Mouse (Mus musculus) urinary bladder, adult 2 months (tissue): ENCODE measurements around the gene Slc16a6. TPM values are rescaled to one million over a fixed set of nuclear protein-coding genes. Genes with fewer than 3 reads are reported as not detected.

Experiments
- DNase-seq: peaks from one replicate; pipeline ENCODE4 v3.0.0; 2022; ENCODE audit warnings: low spot score
- polyA plus RNA-seq: library from polyadenylated mRNA; depleted of rRNA; stranded (reverse); fragments of >200 nt; gene quantifications from 2 replicates; pipeline ENCODE4 v1.2.3, GENCODE M21; 2012

Gene Slc16a6
- polyA plus RNA-seq, 1 experiment, result 1.2 TPM

DNA sequence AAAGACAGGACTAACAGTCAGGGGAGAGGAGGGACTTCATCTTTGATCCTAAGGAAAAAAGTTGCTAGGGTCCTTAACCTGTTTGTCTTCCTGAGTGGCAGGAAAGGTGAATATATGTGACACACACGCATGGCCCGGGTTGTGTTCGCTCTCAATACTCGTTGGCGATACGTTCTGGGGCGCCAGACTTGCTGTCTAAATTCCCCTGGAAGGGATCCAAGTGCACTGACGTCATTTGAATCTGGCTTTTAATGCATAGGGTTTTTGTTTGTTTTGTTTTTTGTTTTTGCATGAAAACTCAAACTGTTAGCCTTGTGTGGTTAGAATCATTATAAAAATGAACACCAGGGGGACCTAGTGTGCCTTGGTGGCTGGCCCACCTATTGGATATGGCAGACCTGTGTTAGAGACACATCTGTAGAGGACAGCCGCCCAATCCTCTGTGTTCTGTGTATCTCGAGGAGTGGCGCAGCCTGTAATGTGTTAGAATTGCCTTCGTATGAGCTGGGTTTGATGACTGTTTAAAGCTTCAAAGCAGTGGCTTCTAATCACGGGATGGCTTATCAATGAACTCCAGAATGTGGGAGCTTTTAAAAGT is 27.9 kb downstream of the Slc16a6 start:
- no peak for DNase-seq

DNA sequence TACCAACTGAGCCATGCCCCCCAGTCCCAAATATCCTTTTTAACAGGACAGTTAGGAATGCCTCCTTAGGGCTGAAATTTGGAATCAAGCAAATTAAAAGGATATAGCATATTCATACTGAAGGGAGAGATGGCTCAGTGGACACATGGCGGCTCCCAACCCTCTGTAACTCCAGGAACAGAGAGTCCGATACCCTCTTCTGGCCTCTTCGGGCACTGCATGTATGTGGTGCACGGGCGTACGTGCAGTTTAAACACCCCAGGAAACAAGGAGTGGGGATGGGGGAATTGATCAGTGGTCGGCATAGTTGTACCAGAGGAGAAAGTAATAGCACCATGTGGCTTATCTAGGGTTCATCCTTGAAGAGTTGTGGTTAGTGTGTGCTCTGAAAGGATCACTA is 28.8 kb downstream of the Slc16a6 start:
- no peak for DNase-seq

DNA sequence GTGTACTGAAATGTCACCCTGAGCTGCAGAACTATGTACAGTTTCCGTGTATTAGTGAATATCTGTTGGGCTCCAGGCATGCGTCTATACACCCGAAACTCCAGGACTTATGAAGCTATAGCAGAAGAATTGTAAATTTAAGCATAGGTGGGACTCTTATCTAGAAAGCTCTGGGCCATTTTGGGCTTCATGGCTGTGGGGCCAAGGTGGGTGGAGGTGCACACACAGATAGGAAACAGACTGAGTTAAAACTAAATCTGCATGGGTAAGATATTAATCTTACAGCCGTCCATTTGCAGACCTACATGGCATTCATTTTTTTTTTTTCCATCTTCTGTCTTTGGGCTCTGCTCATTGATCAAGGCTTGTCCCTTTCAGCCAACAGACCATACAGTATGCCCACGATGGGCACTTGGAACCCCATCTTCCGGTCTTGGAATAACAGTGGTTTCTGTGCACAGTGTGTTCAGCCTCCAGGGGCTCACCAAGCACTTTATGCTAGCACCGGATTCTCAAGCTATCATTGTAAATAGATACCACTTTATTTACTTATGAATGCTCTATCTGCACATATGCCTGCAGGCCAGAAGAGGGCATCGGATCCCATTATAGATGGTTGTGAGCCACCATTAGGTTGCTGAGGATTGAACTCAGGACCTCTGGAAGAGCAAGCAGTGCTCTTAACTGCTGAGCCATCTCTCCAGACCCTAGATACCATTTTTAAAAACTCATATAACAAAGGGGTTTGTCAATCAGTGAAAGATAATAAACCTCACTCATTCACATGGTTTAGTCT is 29.7 kb downstream of the Slc16a6 start:
- DNase-seq, result no peak

DNA sequence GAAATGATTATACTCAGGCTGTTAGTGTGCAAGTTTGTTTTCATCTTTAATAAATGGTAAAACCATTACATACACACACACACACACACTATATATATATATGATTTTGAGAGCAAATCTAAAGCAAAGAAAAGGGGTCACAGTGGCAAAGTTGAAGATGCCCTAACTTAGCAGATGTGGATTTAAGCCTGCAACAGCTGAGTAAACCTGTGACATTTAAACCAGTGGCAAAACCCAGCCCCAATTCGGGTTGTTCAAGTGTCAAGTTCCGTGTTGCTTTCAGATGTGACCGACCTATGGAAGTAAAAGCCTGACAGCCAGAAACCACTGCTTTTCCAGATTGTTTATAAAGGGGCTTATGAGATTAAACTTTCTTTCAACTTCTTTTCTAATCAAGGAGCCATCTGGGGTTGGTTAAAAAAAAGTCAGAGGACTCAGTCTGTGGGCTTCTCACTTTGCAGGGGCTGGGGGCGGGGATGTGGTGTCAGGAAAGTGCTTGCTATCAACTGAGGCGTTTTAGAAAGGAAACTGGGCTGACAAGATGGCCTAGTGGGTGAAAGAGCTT is 31.1 kb downstream of the Slc16a6 start:
- DNase-seq, result no peak

DNA sequence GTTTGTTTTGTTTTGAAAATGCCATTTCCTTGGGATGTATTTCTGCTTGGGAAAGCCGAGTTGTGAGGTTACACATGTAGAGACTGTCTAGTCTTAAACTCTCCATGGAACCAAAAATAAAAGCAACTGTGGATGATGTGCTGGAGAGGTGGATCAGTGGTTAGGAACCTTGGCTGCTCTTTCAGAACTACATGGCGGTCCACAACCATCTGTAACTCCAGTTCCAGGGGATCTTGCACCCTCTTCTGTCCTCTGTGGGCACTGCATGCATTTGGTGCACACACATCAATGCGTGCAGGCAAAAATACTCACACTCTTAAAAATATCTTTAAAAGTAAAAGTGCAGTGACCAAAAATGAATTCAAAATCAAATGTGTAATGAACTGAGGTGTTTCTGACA is 32.3 kb downstream of the Slc16a6 start:
- no peak for DNase-seq

DNA sequence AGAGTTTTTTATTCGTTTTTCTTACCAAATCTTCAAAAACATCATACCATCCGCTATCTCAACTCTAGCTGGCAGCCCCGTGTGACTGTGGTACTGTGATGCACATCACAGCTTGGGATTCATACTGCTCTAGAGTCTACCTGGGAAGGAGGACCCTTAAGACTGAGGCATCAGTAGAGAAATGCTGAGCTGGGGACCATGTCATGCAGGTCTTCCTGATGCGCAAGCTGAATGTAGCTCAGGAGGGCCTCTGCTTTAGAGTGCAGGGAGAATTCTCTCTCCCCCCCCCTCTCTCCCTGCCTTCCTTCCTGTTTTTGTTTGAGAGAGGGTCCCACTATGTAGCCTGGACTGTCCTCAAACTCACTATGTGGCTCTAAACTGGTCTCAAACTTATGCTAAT is 32.8 kb downstream of the Slc16a6 start:
- no peak for DNase-seq

DNA sequence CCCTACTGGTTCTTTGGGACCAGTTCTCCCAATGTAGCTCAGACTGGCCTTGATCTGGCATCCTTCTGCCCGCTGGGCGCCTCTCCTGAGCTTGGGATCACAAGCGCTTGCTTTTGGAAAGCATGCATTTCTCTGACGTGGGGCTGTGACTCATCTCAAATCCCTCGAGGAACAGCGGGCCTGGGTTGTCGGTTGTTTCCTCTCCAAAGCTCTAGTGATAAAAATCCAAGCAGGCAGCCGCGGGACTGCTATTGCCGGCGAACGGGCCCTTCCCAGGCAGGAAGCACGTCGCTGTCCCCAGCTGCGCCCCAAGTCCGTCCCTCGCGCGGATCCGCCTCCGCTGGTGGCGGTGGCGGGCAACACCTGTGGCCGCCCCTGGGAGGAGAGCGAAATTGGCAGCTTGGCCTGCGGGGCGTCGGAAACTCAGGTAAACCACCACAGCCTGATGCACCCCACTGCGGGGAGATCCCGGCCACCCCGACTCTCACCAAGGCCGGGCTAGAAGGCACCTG is 33.5 kb downstream of the Slc16a6 start:
- peak; percentile 67 for DNase-seq

DNA sequence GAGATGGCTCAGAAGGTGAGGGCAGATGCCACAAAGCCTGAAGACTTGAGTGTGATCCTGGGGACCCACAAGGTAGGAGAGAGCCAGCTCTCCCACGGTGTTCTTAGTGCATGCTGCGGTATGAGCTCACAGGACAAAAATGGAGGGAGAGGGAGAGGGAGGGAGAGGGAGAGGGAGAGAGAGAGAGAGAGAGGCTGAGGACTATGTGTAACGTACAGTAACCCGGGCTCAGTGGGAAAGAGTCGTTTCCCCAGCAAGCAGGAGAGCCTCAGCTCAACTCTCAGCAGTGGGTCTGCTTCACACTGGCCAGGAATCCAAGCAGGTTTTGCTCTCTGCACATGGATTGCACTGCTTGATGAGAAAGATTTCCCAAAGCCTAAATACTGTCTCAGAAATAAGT is 34.2 kb downstream of the Slc16a6 start:
- DNase-seq, result no peak

DNA sequence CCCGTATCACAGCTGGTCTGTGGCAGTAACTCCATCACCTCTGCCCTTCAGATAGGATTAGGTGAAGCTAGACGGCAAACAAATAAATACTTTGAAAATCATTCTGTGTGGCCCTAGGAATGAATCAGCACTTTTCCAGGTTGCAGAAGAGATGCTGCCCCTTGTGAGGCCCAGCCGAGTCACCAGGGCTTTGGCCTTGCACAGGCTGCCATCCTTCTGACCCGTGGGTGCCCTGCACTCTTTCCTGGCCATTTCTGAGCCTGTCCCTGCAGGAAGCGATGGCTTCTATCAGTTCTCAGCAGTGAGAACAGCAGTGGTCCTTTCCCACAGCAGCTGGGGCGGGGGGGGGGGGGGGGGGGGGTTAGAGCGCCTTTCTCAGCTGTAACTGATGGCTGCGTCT is 36.5 kb downstream of the Slc16a6 start:
- DNase-seq, result no peak

DNA sequence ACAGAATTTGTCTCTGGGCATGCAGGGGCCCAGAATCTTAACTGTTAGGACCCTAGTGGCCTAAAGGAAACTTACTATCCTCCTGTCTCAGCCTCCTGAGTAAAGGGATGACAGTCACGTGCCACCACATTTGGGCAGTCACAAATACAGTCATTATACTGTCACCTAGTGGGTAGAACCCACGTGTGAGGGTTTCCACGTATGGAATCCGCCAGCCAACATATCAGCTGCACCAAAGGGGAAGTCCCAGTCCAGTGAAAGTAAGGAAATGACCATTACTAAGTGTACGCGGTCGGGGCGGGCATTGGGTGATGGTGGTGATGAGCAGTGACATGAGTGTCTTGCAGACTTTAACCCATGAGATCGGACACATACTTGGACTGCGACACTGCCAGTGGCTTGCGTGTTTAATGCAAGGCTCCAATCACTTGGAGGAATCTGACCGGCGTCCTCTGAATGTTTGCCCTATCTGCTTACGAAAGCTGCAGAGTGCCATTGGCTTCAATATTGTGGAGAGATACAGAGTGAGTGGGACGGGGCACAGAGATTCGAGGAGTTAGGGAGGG is 39.1 kb downstream of the Slc16a6 start:
- no peak for DNase-seq

DNA sequence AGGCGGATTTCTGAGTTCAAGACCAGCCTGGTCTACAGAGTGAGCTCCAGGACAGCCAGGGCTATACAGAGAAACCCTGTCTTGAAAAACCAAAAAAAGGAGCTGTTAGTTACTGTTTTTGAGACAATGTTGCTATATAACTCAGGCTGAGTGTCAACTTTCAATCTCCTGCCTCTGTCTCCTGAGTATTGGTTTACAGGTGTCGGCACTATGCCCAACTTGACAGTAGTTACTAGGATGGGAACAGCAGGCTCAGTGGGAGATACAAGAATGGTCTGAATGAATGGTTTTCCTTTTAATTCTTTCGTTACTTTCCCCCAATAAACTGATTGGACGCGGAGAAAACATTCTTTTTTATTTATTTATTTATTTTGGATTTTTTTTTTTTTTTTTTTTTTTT is 46.0 kb downstream of the Slc16a6 start:
- DNase-seq, result no peak

DNA sequence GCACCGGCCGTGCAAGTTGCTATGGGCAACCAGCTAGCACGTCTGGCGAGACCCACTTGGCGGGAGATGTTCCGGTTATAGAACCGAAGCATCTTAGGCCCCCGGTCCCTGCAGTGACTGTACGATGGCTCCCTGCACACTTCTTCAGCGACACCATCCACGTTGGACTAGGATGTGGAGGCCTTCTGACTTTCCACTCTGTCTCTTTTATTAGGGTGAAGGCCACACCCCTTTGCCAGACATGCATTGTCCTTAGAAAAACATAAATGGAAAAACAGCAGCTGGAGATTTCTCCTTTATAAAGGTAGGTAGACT is 47.2 kb downstream of the Slc16a6 start:
- DNase-seq, result no peak

DNA sequence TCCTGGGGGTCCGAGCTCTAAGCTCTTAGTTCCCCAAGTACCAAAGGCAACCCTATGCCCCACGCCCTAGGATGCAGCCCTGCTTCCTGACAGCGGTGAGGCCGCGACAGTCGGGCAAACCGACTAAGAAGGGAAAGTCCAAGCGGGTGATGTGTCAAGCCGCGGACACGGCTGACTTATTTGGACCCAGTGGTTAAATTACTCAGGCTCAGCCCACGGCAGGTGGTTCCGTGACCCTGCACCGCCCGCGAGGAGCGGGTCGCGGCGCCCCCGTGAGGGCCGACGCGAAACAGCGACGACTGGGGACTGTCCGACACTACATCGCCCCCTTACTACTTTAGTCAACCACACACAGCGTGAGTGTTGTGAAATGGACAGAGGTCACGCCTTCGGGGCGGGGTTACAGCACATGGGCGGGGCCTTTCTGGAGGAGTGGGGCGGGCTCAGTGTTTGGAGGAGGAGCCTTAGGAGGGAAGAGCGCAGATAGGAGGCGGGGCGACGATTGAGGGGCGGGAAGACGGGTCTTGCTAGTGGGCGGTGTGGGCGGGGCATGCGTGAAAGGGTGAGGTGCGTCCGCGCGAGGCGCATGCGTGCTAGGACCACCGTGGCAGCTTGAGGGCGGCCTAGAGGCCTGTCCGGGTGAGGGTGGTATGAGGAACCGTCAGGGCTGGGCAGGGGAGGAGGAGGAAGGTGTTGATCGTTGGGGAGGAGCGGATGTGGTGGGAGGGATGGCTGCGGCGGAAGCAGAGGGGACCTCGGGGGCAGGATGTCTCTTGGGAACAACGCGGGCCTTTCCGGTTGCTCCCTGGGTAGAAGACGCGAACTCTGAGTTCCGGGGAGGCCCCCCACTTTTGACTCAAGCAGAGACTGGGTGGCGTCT is 47.8 kb downstream of the Slc16a6 start, which contains the start of gene Amz2:
TSS of gene Amz2 (plus strand) at position 555 of the 880 bp plus-strand sequence.
- peak; percentile 91 for DNase-seq

DNA sequence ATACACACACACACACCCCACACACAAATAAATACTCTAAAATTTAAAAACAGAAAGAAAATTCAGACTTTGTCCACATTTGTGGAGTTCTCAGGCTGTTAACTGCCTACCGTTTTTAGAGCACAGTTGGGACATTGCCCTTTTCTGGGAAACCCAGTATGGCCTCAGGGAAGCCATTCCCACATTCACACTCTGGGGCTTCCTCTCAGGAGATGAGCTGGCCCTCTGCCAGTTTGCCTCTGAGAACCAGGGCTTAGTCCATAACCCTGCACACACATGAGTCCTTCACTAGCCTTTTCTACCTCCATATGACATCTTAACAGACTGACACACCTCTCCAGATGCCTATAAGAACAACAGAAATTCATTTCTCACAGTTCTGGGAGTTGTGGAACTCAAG is 50.1 kb downstream of the Slc16a6 start:
- DNase-seq, result no peak

DNA sequence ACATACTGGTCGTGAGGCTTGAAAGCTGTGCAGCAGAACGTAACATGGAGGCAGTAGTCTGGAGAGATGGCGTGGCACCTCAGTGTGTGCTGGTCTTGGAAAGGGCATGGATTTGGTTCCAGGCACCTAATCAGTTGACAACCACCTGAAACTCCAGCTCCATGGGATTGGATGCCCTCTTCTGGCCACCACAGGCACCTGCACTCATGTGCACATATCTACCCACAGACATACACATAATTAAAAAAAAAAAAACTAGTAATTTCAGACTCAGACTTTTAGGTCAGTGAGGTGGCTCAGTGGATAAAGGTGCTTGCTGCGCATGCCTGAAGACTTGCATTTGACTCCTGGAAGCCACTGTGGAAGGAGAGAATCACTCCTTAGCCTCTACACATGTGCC is 51.1 kb downstream of the Slc16a6 start:
- DNase-seq, result no peak

DNA sequence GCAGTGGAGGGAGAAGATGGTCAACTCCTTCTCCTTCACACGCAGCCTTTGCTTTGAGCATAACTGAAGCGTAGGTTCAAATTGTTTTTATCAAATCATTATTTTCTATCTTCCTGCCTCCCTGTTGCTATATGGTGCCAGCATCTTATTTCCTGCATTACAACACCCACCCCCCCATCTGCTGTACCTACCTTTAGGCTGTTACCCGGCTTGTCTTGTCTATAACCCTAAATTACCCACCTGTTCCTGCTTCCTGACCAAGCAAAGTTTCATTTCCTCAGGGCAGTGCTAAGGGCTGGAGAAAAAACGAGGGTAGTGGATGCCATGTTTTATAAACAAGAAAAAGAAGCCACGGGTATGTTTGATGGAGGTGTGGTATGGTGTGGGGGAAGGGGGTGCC is 52.2 kb downstream of the Slc16a6 start:
- DNase-seq, result no peak

DNA sequence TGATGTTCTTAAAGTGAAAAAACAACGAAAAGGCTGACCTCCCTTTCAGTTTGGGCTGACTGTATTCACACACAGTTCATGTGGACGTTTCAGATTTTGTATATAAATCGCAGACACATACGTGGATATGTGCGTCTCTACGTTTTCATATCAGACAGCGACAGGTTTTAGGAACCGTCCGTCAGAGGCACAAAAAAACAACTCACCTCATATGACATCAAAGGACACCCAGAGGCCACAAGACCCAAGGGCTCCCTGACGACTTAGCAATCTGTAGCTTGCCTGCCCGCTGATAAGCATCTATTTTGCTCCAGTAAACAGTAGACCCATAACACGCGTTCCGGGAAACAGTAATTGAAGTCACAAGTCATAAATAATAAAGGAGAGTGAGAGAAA is 52.8 kb downstream of the Slc16a6 start:
- no peak for DNase-seq

DNA sequence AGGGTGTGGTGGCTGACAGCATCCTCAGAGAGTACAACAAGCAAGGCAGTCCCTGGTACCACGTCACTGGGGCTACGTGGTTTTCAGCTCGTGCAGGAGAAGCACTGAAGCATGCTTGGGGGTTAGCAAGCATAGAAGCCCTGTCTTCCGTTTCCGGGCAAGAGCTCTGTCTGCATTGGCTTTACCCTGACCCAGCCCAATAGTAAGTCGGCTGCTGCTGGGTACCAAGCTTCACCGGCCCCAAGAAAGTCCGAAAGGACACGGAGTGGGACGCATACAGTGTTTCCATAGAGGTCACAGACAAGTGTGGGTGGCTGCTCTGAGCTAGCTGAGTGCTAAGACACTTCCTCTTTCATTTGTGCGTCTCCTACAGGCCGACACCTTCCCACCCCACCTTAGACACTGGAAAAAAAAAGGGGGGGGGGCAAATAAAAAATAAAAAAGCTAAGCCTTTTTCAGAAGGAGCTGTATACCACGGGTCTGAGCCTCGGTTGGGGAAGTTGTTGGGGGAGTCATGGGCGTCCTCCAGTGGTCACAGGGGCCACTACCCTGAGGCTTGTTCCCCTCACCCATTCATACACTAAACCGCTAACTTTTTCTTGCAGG is 53.3 kb downstream of the Slc16a6 start:
- no peak for DNase-seq

DNA sequence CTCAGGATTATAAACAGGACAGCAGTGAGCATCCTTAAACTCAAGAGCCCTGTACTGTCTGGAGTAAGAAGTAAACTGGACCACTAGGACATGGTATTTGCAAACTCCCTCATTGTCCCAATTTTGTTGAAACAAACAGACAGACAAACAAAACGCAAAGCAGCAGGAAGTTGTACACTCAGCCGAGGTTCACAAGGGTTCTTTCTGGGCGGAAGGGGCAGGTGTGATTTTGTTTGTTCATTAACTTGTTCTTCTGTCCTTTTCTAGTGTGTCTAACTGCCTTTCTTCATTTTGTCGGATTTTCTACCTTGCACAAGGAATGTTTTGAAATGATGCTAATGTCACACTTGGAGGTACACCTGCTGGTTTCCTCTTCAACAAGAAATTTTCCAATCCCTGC is 53.9 kb downstream of the Slc16a6 start:
- DNase-seq, result no peak

DNA sequence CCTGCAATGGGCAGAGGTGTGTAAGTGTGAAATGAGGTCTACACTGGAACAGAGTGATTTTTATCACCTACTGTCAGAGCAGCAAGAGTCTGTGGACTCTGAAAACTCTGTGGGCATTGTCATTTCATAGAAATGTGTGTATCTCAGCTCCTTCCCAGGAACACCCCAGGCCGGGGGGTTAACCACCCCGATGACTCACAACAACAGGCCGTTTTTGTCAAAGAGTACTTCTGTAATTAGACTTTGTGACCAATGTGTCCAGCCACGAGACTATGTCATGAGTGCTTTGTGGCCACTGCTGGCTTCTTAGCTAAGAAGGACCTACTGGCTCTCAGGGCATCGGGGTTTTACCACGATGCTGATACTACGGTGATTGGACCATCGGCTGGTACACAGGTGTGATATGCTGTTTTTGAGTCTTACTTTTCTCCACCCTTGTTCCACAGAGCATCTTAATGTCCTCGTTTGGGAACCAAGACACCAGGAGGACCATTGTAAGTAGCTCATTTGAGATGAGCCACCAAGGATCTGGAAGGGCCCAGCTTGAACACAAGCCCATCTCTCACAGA is 55.8 kb downstream of the Slc16a6 start:
- no peak for DNase-seq
